Mouse (Mus musculus): ENCODE data around the gene Sphkap.

DNA sequence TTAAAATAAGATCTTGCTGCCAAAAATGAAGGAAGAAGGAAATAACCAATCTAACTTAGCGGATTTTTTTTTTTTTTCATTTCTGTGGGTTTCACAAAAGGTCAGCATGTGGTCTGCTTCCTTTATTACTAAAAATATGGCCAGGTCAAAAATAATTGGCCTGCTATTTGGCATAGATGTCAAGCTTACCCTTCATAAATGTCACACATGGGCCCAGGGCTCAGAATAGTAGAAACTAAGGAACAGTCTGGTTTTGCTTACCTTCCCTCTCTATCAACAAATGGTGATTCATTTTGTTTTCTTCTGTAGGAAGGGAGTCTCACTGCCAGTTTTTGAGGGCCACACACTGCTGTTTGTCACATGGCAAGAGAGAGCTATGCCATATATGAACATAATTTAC, 156.3 kb downstream of the Sphkap start:
- TF ChIP-seq CTCF (IDR thresholded peaks at IDR 0.05; ENCODE audit: insufficient read depth, low read depth, low read length) = no peak
- TF ChIP-seq POLR2A (IDR thresholded peaks at IDR 0.05; ENCODE audit: insufficient read depth, low read depth, low read length) = no peak
